Mouse (Mus musculus) limb, embryonic 14.5 days (tissue): ENCODE data around the gene Gnb1l. TPM values are rescaled to one million over a fixed set of nuclear protein-coding genes. Genes with fewer than 3 reads are reported as not detected.

Experiments used
- ATAC-seq: fragments of 200-750 bp; cut with Nextera tagmentation; 2 replicates; pipeline ENCODE4 v1.8.0; 2017; ENCODE audit warnings: low read depth, moderate number of reproducible peaks, moderate TSS enrichment; ENCODE audit not compliant: low FRiP score
- DNase-seq: peaks from one replicate; pipeline ENCODE4 v3.0.0-alpha.2; 2015; ENCODE audit warnings: low spot score
- H3K27ac ChIP-seq: fragments of 300-500 bp; sonication (generic); replicated peaks from 2 replicates; pipeline ENCODE4 v1.5.1; 2014; ENCODE audit warnings: low read depth, mild to moderate bottlenecking, low read length, moderate library complexity, mixed read lengths
- H3K27me3 ChIP-seq: fragments of 300-500 bp; sonication (generic); 2 replicates; pipeline ENCODE4 v1.6.1; 2014; ENCODE audit warnings: low read length, mixed read lengths; ENCODE audit not compliant: control insufficient read depth, insufficient read depth
- H3K36me3 ChIP-seq: fragments of 300-500 bp; sonication (generic); 2 replicates; pipeline ENCODE4 v1.6.1; 2014; ENCODE audit warnings: mild to moderate bottlenecking, low read length, moderate library complexity, mixed read lengths; ENCODE audit not compliant: control insufficient read depth, insufficient read depth
- H3K4me1 ChIP-seq: fragments of 300-500 bp; sonication (generic); 2 replicates; pipeline ENCODE4 v1.6.1; 2014; ENCODE audit warnings: antibody characterized with exemption, low read length, mixed read lengths; ENCODE audit not compliant: control insufficient read depth, insufficient read depth
- H3K4me2 ChIP-seq: fragments of 300-500 bp; sonication (generic); replicated peaks from 2 replicates; pipeline ENCODE4 v1.6.1; 2014; ENCODE audit warnings: low read depth, mild to moderate bottlenecking, low read length, moderate library complexity; ENCODE audit not compliant: severe bottlenecking
- H3K4me3 ChIP-seq: fragments of 300-500 bp; sonication (generic); replicated peaks from 2 replicates; pipeline ENCODE4 v1.5.1; 2014; ENCODE audit warnings: low read length
- H3K9ac ChIP-seq: fragments of 300-500 bp; sonication (generic); 2 replicates; pipeline ENCODE4 v1.6.1; 2014; ENCODE audit warnings: mild to moderate bottlenecking, low read depth, low read length, moderate library complexity; ENCODE audit not compliant: severe bottlenecking
- H3K9me3 ChIP-seq: fragments of 300-500 bp; sonication (generic); 2 replicates; pipeline ENCODE4 v1.6.1; 2016; ENCODE audit warnings: low read length; ENCODE audit not compliant: control insufficient read depth
- POLR2A ChIP-seq: fragments of 200-500 bp; IDR thresholded peaks from 2 replicates; pipeline ENCODE4 v1.8.0; 2012; ENCODE audit warnings: inconsistent platforms, mild to moderate bottlenecking, moderate library complexity, borderline replicate concordance; ENCODE audit not compliant: insufficient read depth, insufficient read length; ENCODE audit errors: extremely low read depth
- WGBS: fragments of 180-500 bp; shearing (Covaris S2); extraction: QIAGEN DNeasy Blood & Tissue Kit; methylation state at CpG from one replicate; pipeline ENCODE4 v1.1.7; 2014; 5-methylcytosine and 5-hydroxymethylcytosine counted together
- polyA plus RNA-seq, 2 experiments: library from polyadenylated mRNA; depleted of rRNA in 1 of 2; stranded (reverse) in 1 of 2; unstranded in 1 of 2; fragments of >200 nt; fragmentation: Nextera tagmentation in 1 of 2; extraction: Ambion mirVana in 1 of 2; gene quantifications; 2 replicates each; pipeline versions ENCODE4 v1.2.1 to v1.2.3; 2012 to 2014

Gnb1l gene
- polyA plus RNA-seq (2012; rRNA removed) (16.1 and 19.0 TPM in 2 replicates), polyA plus RNA-seq (2014; fragmentation: Nextera tagmentation; extraction: Ambion mirVana) (20.2 and 23.2 TPM in 2 replicates)

GRCm38 (mm10) chr16:18498558-18498990 is at the start of gene Gnb1l, which contains the start of gene Rtl10:
Gene Gnb1l, plus strand, starts transcription at chr16:18498713.
Gene Rtl10, plus strand, starts transcription at chr16:18498901.
- ATAC-seq: peak; percentile 96
- Histone ChIP-seq H3K36me3 (peaks cover 21% of the 10 kb centered on the region), H3K4me3 (peak within 1 kb of the TSS; percentile 81), H3K9me3 (no peaks in the 10 kb centered on the region), H3K9ac (peak within 1 kb of the TSS; percentile 80), H3K4me1 (peaks cover 15% of the 10 kb centered on the region), H3K27me3 (no peaks in the 10 kb centered on the region), H3K4me2 (peak within 1 kb of the TSS; percentile 84), H3K27ac (peak within 1 kb of the TSS; percentile 89)
- DNase-seq: peak; percentile 92
- WGBS: under 1% methylated on average over 50 of the region's 51 CpGs
- peak; percentile 87; the same call in 1 of the 2 replicates for TF ChIP-seq POLR2A

- ATAC-seq (no peak), DNase-seq (no peak)
- Histone ChIP-seq H3K9ac (no peak overlapping the region), H3K27me3 (no peaks in the 10 kb centered on the region), H3K4me2 (no peak overlapping the region), H3K4me1 (peaks cover 23% of the 10 kb centered on the region), H3K27ac (no peak overlapping the region), H3K4me3 (no peak overlapping the region), H3K9me3 (no peaks in the 10 kb centered on the region), H3K36me3 (no peaks in the 10 kb centered on the region)
- 96% methylated on average over 4 of the region's 4 CpGs for WGBS
- TF ChIP-seq POLR2A: no peak
Observed at GRCm38 (mm10) chr16:18449005-18449404, 49.5 kb upstream of the Gnb1l start.

- ATAC-seq: peak; percentile 32; the same call in 1 of the 2 replicates
- no peak overlapping the region for H3K9ac ChIP-seq
- H3K9me3 ChIP-seq: no peaks in the 10 kb centered on the region
- H3K36me3 ChIP-seq: 0 out of 2 replicates have a peak, but pooled peaks cover under 1% of the 10 kb centered on the region
- H3K27ac ChIP-seq: no peak overlapping the region
- TF ChIP-seq POLR2A: no peak
- no peak overlapping the region for H3K4me2 ChIP-seq
- peak; percentile 48 for DNase-seq
- H3K27me3 ChIP-seq: no peaks in the 10 kb centered on the region
- WGBS: 36% methylated on average over 9 of the region's 9 CpGs
- peaks cover 23% of the 10 kb centered on the region for H3K4me1 ChIP-seq
- H3K4me3 ChIP-seq: no peak overlapping the region
Observed at GRCm38 (mm10) chr16:18451486-18452181, 46.9 kb upstream of the Gnb1l start.

- no peak overlapping the region for H3K27ac ChIP-seq
- no peak for ATAC-seq
- DNase-seq: no peak
Observed at GRCm38 (mm10) chr16:18452361-18452862, 46.1 kb upstream of the Gnb1l start.

GRCm38 (mm10) chr16:18453846-18454245 is 44.7 kb upstream of the Gnb1l start:
- no peak overlapping the region for H3K4me3 ChIP-seq
- H3K9ac ChIP-seq: no peak overlapping the region
- no peak for TF ChIP-seq POLR2A
- H3K27me3 ChIP-seq: no peaks in the 10 kb centered on the region
- WGBS: 48% methylated on average over 5 of the region's 5 CpGs
- no peaks in the 10 kb centered on the region for H3K9me3 ChIP-seq
- DNase-seq: no peak
- no peak overlapping the region for H3K27ac ChIP-seq
- H3K4me2 ChIP-seq: no peak overlapping the region
- H3K36me3 ChIP-seq: peaks cover 9% of the 10 kb centered on the region; the same call in 1 of the 2 replicates
- ATAC-seq: no peak
- H3K4me1 ChIP-seq: peaks cover 14% of the 10 kb centered on the region; the same call in 1 of the 2 replicates

More at GRCm38 (mm10) chr16:18452361-18452862, 46.1 kb upstream of the Gnb1l start:
- H3K4me1 ChIP-seq: peaks cover 23% of the 10 kb centered on the region
- no peak overlapping the region for H3K4me3 ChIP-seq
- no peaks in the 10 kb centered on the region for H3K27me3 ChIP-seq
- H3K9ac ChIP-seq: no peak overlapping the region
- WGBS: 83% methylated on average over 8 of the region's 8 CpGs
- H3K36me3 ChIP-seq: peaks cover 6% of the 10 kb centered on the region; the same call in 1 of the 2 replicates
- TF ChIP-seq POLR2A: no peak
- no peaks in the 10 kb centered on the region for H3K9me3 ChIP-seq
- no peak overlapping the region for H3K4me2 ChIP-seq
